Mouse (Mus musculus) lung, postnatal 0 days (tissue): ENCODE results near the gene Nr2c2.

Experiments
- CTCF ChIP-seq: IDR thresholded peaks from 2 replicates; pipeline ENCODE4 v1.5.1; 2016; ENCODE audit warnings: antibody characterized with exemption, mild to moderate bottlenecking
- EP300 ChIP-seq: IDR thresholded peaks from 2 replicates; pipeline ENCODE4 v1.6.1; 2016; ENCODE audit warnings: antibody characterized with exemption, mild to moderate bottlenecking, control low read depth

- TF ChIP-seq CTCF (no peak), EP300 (no peak)
These were observed 6.3 kb upstream of the Nr2c2 start for GRCm38 (mm10) chr6:92084932-92085331.
